Mouse (Mus musculus) 3134 (cell line): ENCODE results near the gene Etv2.
A peak's percentile ranks its signal among the peaks of the same experiment; 100 is the strongest.

Experiments
- DNase-seq: peaks from one replicate; pipeline ENCODE4 v3.0.0-alpha.2; 2011; ENCODE audit warnings: low spot score; ENCODE audit not compliant: insufficient read length; ENCODE audit errors: extremely low read depth

The Etv2 gene

GRCm38 (mm10) chr7:30635752-30636151 lies at the start of gene Etv2:
Etv2 (minus strand) TSS chr7:30635852.
- no peak for DNase-seq

- no peak for DNase-seq
These were observed 47.8 kb upstream of the Etv2 start for GRCm38 (mm10) chr7:30683425-30683824.

- DNase-seq = no peak
These were observed 46.2 kb upstream of the Etv2 start for GRCm38 (mm10) chr7:30681897-30682296.

- DNase-seq = peak; percentile 63
These were observed 42.8 kb upstream of the Etv2 start for GRCm38 (mm10) chr7:30678263-30678975.

GRCm38 (mm10) chr7:30671480-30671879 lies 35.8 kb upstream of the Etv2 start, which contains the start of gene Pmis2:
Pmis2 (minus strand) TSS chr7:30671605.
- DNase-seq = no peak

- peak; percentile 29 for DNase-seq
These were observed 33.6 kb upstream of the Etv2 start for GRCm38 (mm10) chr7:30669229-30669628.

GRCm38 (mm10) chr7:30665321-30665720 lies 29.7 kb upstream of the Etv2 start:
- no peak for DNase-seq

GRCm38 (mm10) chr7:30664529-30665200 lies 29.0 kb upstream of the Etv2 start, which contains the start of gene Haus5:
Haus5 (minus strand) TSS chr7:30664994.
- peak; percentile 80 for DNase-seq

GRCm38 (mm10) chr7:30649591-30650540 lies 14.2 kb upstream of the Etv2 start, which contains the start of gene Rbm42:
Rbm42 (minus strand) TSS chr7:30650317.
- peak; percentile 93 for DNase-seq

GRCm38 (mm10) chr7:30639083-30639482 lies 3.4 kb upstream of the Etv2 start:
- DNase-seq = no peak

GRCm38 (mm10) chr7:30636395-30636794 lies 743 bp upstream of the Etv2 start:
- no peak for DNase-seq

- no peak for DNase-seq
These were observed 1.0 kb downstream of the Etv2 start for GRCm38 (mm10) chr7:30634621-30635020.

- no peak for DNase-seq
These were observed 1.8 kb downstream of the Etv2 start for GRCm38 (mm10) chr7:30633762-30634412.

GRCm38 (mm10) chr7:30629013-30629412 lies 6.6 kb downstream of the Etv2 start:
- DNase-seq = no peak

- no peak for DNase-seq
These were observed 9.0 kb downstream of the Etv2 start for GRCm38 (mm10) chr7:30626647-30627046.

GRCm38 (mm10) chr7:30625530-30626384 lies 9.9 kb downstream of the Etv2 start, which contains the start of gene Cox6b1:
Cox6b1 (minus strand) TSS chr7:30626151.
- peak; percentile 91 for DNase-seq

- DNase-seq = no peak
These were observed 16.4 kb downstream of the Etv2 start for GRCm38 (mm10) chr7:30619202-30619601.

- DNase-seq = no peak
These were observed 17.0 kb downstream of the Etv2 start for GRCm38 (mm10) chr7:30618658-30619057.

GRCm38 (mm10) chr7:30615049-30615760 lies 20.4 kb downstream of the Etv2 start:
- DNase-seq = no peak
